Mouse (Mus musculus) lung, postnatal 0 days (tissue): Measurements from ENCODE around the gene Myo1h. TPM values are rescaled to one million over a fixed set of nuclear protein-coding genes. Genes with fewer than 3 reads are reported as not detected.

Source experiments
- ATAC-seq: fragments of 200-750 bp; cut with Nextera tagmentation; 2 replicates; pipeline ENCODE4 v1.8.0; 2017; ENCODE audit warnings: moderate library complexity
- DNase-seq: peaks from one replicate; pipeline ENCODE4 v3.0.0-alpha.2; 2016; ENCODE audit warnings: low spot score
- H3K27ac ChIP-seq: fragments of 300-500 bp; sonication (generic); 2 replicates; pipeline ENCODE4 v1.5.1; 2014; ENCODE audit warnings: antibody characterized with exemption, mild to moderate bottlenecking, low read length, mixed read lengths
- H3K27me3 ChIP-seq: fragments of 300-500 bp; sonication (generic); replicated peaks from 2 replicates; pipeline ENCODE4 v1.6.1; 2014; ENCODE audit warnings: low read length, mixed read lengths; ENCODE audit not compliant: insufficient read depth
- H3K36me3 ChIP-seq: fragments of 300-500 bp; sonication (generic); 2 replicates; pipeline ENCODE4 v1.6.1; 2014; ENCODE audit warnings: low read length, mixed read lengths; ENCODE audit not compliant: insufficient read depth
- H3K4me1 ChIP-seq: fragments of 300-500 bp; sonication (generic); 2 replicates; pipeline ENCODE4 v1.6.1; 2014; ENCODE audit warnings: antibody characterized with exemption, low read depth, low read length, mixed read lengths; ENCODE audit not compliant: insufficient read depth
- H3K4me2 ChIP-seq: fragments of 300-500 bp; sonication (generic); replicated peaks from 2 replicates; pipeline ENCODE4 v1.6.1; 2014; ENCODE audit warnings: low read depth, mild to moderate bottlenecking, low read length, moderate library complexity, mixed read lengths
- H3K4me3 ChIP-seq: fragments of 300-500 bp; sonication (generic); 2 replicates; pipeline ENCODE4 v1.5.1; 2014; ENCODE audit warnings: low read depth, low read length
- H3K9ac ChIP-seq: fragments of 300-500 bp; sonication (generic); replicated peaks from 2 replicates; pipeline ENCODE4 v1.6.1; 2014; ENCODE audit warnings: low read depth, mild to moderate bottlenecking
- H3K9me3 ChIP-seq: fragments of 300-500 bp; sonication (generic); 2 replicates; pipeline ENCODE4 v1.6.1; 2016; ENCODE audit warnings: low read length, mixed read lengths
- CTCF ChIP-seq: IDR thresholded peaks from 2 replicates; pipeline ENCODE4 v1.5.1; 2016; ENCODE audit warnings: antibody characterized with exemption, mild to moderate bottlenecking
- EP300 ChIP-seq: IDR thresholded peaks from 2 replicates; pipeline ENCODE4 v1.6.1; 2016; ENCODE audit warnings: antibody characterized with exemption, mild to moderate bottlenecking, control low read depth
- WGBS: fragments of 180-500 bp; shearing (Covaris S2); extraction: QIAGEN DNeasy Blood & Tissue Kit; methylation state at CpG from one replicate; pipeline ENCODE4 v1.1.7; 2014; 5-methylcytosine and 5-hydroxymethylcytosine counted together
- polyA plus RNA-seq: library from polyadenylated mRNA; unstranded; fragments of >200 nt; fragmentation: Nextera tagmentation; extraction: Ambion mirVana; gene quantifications from 2 replicates; pipeline ENCODE4 v1.2.1, GENCODE M21; 2015

Myo1h gene
- polyA plus RNA-seq, 1 experiment from 2014 or later, result 3.4 TPM

DNA sequence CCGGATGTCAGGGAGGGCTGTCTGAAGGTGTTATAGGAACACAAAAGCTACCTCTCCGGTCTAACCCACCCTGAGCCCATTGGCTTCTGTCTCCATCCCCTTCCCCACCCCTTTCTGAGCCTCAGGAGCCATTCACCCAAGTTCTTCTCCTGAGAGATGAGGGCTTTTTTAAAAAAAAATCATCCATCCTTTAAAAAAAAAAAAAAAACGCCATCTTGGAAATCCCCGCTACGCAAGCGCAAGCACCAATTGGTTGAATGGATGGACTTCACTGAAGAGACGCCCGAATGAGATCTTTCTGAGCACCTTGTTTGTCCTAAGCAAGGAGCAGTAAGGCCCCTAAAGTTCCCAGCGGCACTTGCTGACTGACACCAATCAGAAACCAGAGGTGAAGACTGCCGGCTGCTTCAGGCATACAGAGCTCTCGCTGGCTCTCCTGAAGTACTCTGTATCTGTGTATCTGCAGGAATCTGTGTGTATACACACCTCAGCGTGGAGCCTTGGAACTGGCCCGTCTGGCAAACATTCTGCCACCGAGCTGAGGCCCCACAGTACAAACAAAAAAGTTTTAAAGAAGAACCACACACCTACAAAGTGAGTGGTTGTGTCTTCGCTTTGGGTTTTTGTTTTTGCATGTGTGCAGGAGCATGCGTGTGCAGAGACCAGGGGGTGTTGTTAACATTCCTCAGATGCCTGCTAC lies 1.9 kb upstream of the Myo1h start:
- no peak for TF ChIP-seq EP300
- no peak for TF ChIP-seq CTCF
- Histone ChIP-seq H3K9me3 (no peaks in the 10 kb centered on the region), H3K4me3 (no peak overlapping the region), H3K4me2 (no peak overlapping the region), H3K27me3 (no peaks in the 10 kb centered on the region), H3K9ac (no peak overlapping the region), H3K36me3 (no peaks in the 10 kb centered on the region), H3K4me1 (no peaks in the 10 kb centered on the region), H3K27ac (no peak overlapping the region)
- DNase-seq, result no peak
- ATAC-seq, result no peak
- 62% methylated on average over 16 of the region's 16 CpGs for WGBS

DNA sequence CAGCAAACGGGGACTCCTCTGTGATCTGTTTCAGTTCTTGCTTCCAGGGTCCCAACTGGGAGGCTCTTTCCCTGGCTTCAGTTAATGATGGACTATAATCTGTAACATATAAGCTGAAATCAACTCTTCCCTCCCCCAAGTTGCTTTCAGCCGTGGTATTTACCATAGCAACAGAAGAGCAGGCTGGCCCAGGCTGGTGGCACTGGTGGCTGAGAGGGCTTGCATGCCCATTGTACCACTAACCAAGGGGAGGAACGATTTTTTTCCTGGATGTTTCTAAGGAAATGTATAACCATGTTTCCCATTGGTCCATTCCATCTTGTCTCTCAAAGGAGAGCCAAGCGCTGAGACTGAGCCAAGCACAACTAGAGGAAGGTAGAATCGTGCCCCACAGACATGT lies 570 bp upstream of the Myo1h start:
- DNase-seq, result no peak

DNA sequence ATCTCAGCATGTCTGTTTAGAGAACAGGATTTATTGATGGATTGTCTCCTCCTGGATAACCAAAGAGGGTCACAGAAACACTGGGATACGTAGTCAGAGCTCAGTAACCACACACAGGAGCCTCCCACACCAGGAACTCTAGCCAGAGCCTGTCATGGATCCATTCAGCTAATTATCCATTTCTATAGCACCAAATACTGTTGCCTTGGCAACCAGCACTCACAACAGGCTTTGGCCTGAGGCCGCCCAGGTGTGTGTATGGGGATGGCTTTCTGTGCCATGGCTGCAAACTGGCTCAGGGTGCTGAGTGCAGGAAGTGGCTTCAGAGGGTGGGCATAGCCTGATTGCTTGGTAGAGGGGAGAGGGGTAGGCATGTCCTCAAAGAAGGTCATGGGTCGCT lies 1.0 kb downstream of the Myo1h start:
- ATAC-seq, result no peak
- TF ChIP-seq CTCF (no peak), EP300 (no peak)
- Histone ChIP-seq H3K27me3 (no peaks in the 10 kb centered on the region), H3K4me1 (no peaks in the 10 kb centered on the region), H3K36me3 (no peaks in the 10 kb centered on the region), H3K9ac (no peak overlapping the region), H3K4me2 (no peak overlapping the region), H3K9me3 (no peaks in the 10 kb centered on the region), H3K4me3 (no peak overlapping the region), H3K27ac (no peak overlapping the region)
- DNase-seq, result no peak
- WGBS, result 74% methylated on average over 3 of the region's 3 CpGs

More for the DNA sequence above, 570 bp upstream of the Myo1h start:
- no peaks in the 10 kb centered on the region for H3K36me3 ChIP-seq
- H3K9me3 ChIP-seq, result no peaks in the 10 kb centered on the region
- H3K4me1 ChIP-seq, result no peaks in the 10 kb centered on the region
- no peak for ATAC-seq
- H3K27me3 ChIP-seq, result no peaks in the 10 kb centered on the region
- TF ChIP-seq CTCF, result no peak
- no peak for TF ChIP-seq EP300
- H3K4me2 ChIP-seq, result no peak overlapping the region
- no peak overlapping the region for H3K4me3 ChIP-seq
- H3K27ac ChIP-seq, result no peak overlapping the region
- H3K9ac ChIP-seq, result no peak overlapping the region
- 72% methylated on average over 5 of the region's 5 CpGs for WGBS

DNA sequence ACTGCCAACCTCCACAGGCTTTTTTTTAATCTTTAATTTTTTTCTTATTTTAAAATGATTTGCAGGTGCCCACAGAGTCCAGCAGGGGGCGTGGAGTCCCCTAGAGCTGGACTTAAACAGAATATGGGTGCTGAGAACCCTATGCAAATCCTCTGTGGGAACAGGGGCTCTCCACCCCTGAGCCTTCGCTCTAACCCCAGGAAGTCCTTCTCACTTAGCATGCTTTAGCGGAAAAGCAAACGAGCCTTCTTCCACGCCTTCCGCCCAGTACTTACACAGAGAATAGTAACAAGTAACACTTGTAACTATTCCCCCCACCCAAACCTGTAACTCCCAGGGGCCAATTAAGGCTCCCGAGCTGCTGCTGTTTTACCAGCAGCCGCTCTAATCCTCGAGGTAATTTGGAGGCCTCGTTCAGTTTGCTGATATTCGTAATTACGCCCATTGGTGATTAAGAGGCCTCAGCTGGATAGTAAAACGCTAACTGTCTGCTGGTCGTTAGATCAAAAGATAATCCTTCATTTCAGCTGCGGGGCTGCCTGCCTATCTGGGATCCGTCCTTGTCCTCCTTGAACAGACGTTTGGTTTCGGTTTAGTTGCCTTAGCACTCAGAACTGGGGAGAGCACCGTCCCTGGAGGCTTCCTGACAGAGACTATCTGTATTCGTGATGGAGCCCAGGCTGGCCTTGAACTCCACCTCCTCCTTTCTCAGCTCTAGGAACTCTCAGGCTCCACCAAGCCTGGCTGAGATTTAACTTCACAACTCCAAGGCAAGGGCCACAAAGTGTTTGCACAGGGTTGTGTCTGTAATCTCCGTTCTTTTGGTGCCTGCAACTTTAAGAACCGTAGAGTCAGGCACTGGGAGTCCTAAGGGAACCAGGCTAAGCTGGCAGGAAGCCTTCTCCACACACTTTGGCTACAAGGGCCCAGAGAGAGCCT lies 8.0 kb downstream of the Myo1h start:
- H3K4me3 ChIP-seq, result no peak overlapping the region
- H3K9ac ChIP-seq, result no peak overlapping the region
- TF ChIP-seq CTCF (peak; percentile 52), EP300 (no peak)
- H3K9me3 ChIP-seq, result no peaks in the 10 kb centered on the region
- no peaks in the 10 kb centered on the region for H3K4me1 ChIP-seq
- 31% methylated on average over 22 of the region's 22 CpGs for WGBS
- H3K36me3 ChIP-seq, result no peaks in the 10 kb centered on the region
- peak; percentile 36 for DNase-seq
- H3K4me2 ChIP-seq, result no peak overlapping the region; the same call in 1 of the 2 replicates
- H3K27ac ChIP-seq, result no peak overlapping the region
- H3K27me3 ChIP-seq, result no peaks in the 10 kb centered on the region
- ATAC-seq, result no peak

GRCm38 (mm10) chr5:114298212-114298894 lies 9.4 kb downstream of the Myo1h start:
- Histone ChIP-seq H3K4me3 (no peak overlapping the region), H3K27me3 (no peaks in the 10 kb centered on the region), H3K4me2 (no peak overlapping the region), H3K36me3 (no peaks in the 10 kb centered on the region), H3K27ac (no peak overlapping the region), H3K4me1 (no peaks in the 10 kb centered on the region), H3K9ac (no peak overlapping the region), H3K9me3 (no peaks in the 10 kb centered on the region)
- no peak for TF ChIP-seq EP300
- TF ChIP-seq CTCF, result no peak
- 47% methylated on average over 18 of the region's 18 CpGs for WGBS
- ATAC-seq (no peak), DNase-seq (no peak)
